Comparison of ENCODE assay signal across 11 mouse cellular contexts in genomic region chr13:73262336-73263127, GRCm38 (mm10). TPM values are rescaled to one million over a fixed set of nuclear protein-coding genes. Genes with fewer than 3 reads are reported as not detected.
A peak's percentile ranks its signal among the peaks of the same experiment; 100 is the strongest.
DNase-seq lines count a peak whose midpoint lies in the region; ATAC-seq lines count a peak whose summit lies in the region.
"Had no signal": no experiment of that assay in that cellular context is flagged by ENCODE, and none has a peak within 500 bp of the region (broad histone marks: within the 10 kb centered on the region; RNA-seq: fewer than 3 reads in every experiment).

No protein-coding gene starts in this region.

- DNase-seq in liver, embryonic 11.5 days (ENCODE audit: low spot score) = no peak
- no peak for DNase-seq in embryonic facial prominence, embryonic 14.5 days (ENCODE audit: low spot score)
- no peak for DNase-seq in ovary, postnatal 14 days (ENCODE audit: low spot score)
- DNase-seq in cerebellum, postnatal 36 days = no peak
- DNase-seq: cerebellum, adult 2 months had no signal

- no peaks in the 10 kb centered on the region for H3K9me3 ChIP-seq in liver, embryonic 12.5 days (replicated peaks)
- H3K9me3 ChIP-seq in liver, embryonic 11.5 days (ENCODE audit: control insufficient read depth, low read length) = no peaks in the 10 kb centered on the region
- no peaks in the 10 kb centered on the region for H3K9me3 ChIP-seq in embryonic facial prominence, embryonic 14.5 days (ENCODE audit: control insufficient read depth, low read length)
- H3K9me3 ChIP-seq in intestine, embryonic 15.5 days = no peaks in the 10 kb centered on the region
- H3K9me3 ChIP-seq in neural tube, embryonic 14.5 days (ENCODE audit: control insufficient read depth, low read length) = no peaks in the 10 kb centered on the region

- no peaks in the 10 kb centered on the region for H3K36me3 ChIP-seq in liver, embryonic 12.5 days
- no peaks in the 10 kb centered on the region for H3K36me3 ChIP-seq in liver, embryonic 11.5 days (ENCODE audit: control insufficient read depth, insufficient read depth, low read length)
- H3K36me3 ChIP-seq in embryonic facial prominence, embryonic 14.5 days (ENCODE audit: control insufficient read depth, insufficient read depth, low read length) = no peaks in the 10 kb centered on the region
- no peaks in the 10 kb centered on the region for H3K36me3 ChIP-seq in intestine, embryonic 15.5 days
- no peaks in the 10 kb centered on the region for H3K36me3 ChIP-seq in neural tube, embryonic 14.5 days (ENCODE audit: control insufficient read depth, insufficient read depth, low read length)

- H3K4me1 ChIP-seq in liver, embryonic 12.5 days = peaks cover 7% of the 10 kb centered on the region; the same call in 1 of the 2 replicates
- H3K4me1 ChIP-seq in liver, embryonic 11.5 days (replicated peaks; ENCODE audit: control insufficient read depth, insufficient read depth, low read length) = no peaks in the 10 kb centered on the region; the same call in 1 of the 2 replicates
- 0 out of 2 replicates have a peak, but pooled peaks cover 3% of the 10 kb centered on the region for H3K4me1 ChIP-seq in embryonic facial prominence, embryonic 14.5 days (ENCODE audit: control insufficient read depth, insufficient read depth, low read length)
- peaks cover 23% of the 10 kb centered on the region for H3K4me1 ChIP-seq in intestine, embryonic 15.5 days (replicated peaks)
- H3K4me1 ChIP-seq in neural tube, embryonic 14.5 days (ENCODE audit: control insufficient read depth, insufficient read depth, low read length) = peaks cover 18% of the 10 kb centered on the region

- WGBS in liver, embryonic 12.5 days (ENCODE audit: insufficient replicate concordance) = 4% methylated on average over 24 of the region's 24 CpGs
- 5% methylated on average over 24 of the region's 24 CpGs for WGBS in liver, embryonic 11.5 days
- 3% methylated on average over 24 of the region's 24 CpGs for WGBS in embryonic facial prominence, embryonic 14.5 days
- WGBS in intestine, embryonic 15.5 days = 6% methylated on average over 24 of the region's 24 CpGs
- 3% methylated on average over 24 of the region's 24 CpGs for WGBS in neural tube, embryonic 14.5 days

- H3K27ac ChIP-seq in liver, embryonic 12.5 days = no peak overlapping the region
- H3K27ac ChIP-seq in liver, embryonic 11.5 days (ENCODE audit: low read depth, low read length) = no peak overlapping the region
- no peak overlapping the region for H3K27ac ChIP-seq in embryonic facial prominence, embryonic 14.5 days (replicated peaks; ENCODE audit: low read depth, low read length)
- H3K27ac ChIP-seq in intestine, embryonic 15.5 days = no peak overlapping the region
- no peak overlapping the region for H3K27ac ChIP-seq in neural tube, embryonic 14.5 days (ENCODE audit: low read depth, low read length)

- H3K27me3 ChIP-seq in liver, embryonic 12.5 days (replicated peaks) = peaks cover 100% of the 10 kb centered on the region
- peaks cover 99% of the 10 kb centered on the region for H3K27me3 ChIP-seq in liver, embryonic 11.5 days (replicated peaks; ENCODE audit: control insufficient read depth, insufficient read depth, low read length)
- H3K27me3 ChIP-seq in embryonic facial prominence, embryonic 14.5 days (replicated peaks; ENCODE audit: control insufficient read depth, insufficient read depth, low read length) = peaks cover 100% of the 10 kb centered on the region
- peaks cover 95% of the 10 kb centered on the region for H3K27me3 ChIP-seq in intestine, embryonic 15.5 days (replicated peaks)
- peaks cover 88% of the 10 kb centered on the region for H3K27me3 ChIP-seq in neural tube, embryonic 14.5 days (ENCODE audit: control insufficient read depth, insufficient read depth, low read length)

- no peak for ATAC-seq in liver, embryonic 12.5 days
- no peak for ATAC-seq in liver, embryonic 11.5 days (replicated peaks; ENCODE audit: low FRiP score)
- no peak for ATAC-seq in embryonic facial prominence, embryonic 14.5 days (ENCODE audit: low read depth)
- no peak for ATAC-seq in intestine, embryonic 15.5 days
- no peak for ATAC-seq in neural tube, embryonic 14.5 days (ENCODE audit: low read depth)
- ATAC-seq in frontal cortex, adult (ENCODE audit: low TSS enrichment) = no peak

- H3K9ac ChIP-seq in liver, embryonic 12.5 days = no peak overlapping the region
- no peak overlapping the region for H3K9ac ChIP-seq in liver, embryonic 11.5 days (ENCODE audit: low read depth, low read length)
- 0 out of 2 replicates have a peak overlapping the region, but pooled peaks have one; percentile 27 for H3K9ac ChIP-seq in embryonic facial prominence, embryonic 14.5 days (ENCODE audit: low read depth, low read length)
- no peak overlapping the region for H3K9ac ChIP-seq in intestine, embryonic 15.5 days
- no peak overlapping the region for H3K9ac ChIP-seq in neural tube, embryonic 14.5 days (replicated peaks; ENCODE audit: low read depth, low read length)

- H3K4me2 ChIP-seq in liver, embryonic 12.5 days = peak overlapping the region; percentile 19; the same call in 1 of the 2 replicates
- no peak overlapping the region for H3K4me2 ChIP-seq in liver, embryonic 11.5 days
- peak overlapping the region; percentile 29 for H3K4me2 ChIP-seq in embryonic facial prominence, embryonic 14.5 days (ENCODE audit: low read depth, low read length)
- H3K4me2 ChIP-seq in intestine, embryonic 15.5 days (replicated peaks) = peak overlapping the region; percentile 46
- peak overlapping the region; percentile 27; the same call in 1 of the 2 replicates for H3K4me2 ChIP-seq in neural tube, embryonic 14.5 days (ENCODE audit: low read depth, low read length)

- H3K4me3 ChIP-seq in liver, embryonic 12.5 days = no peak overlapping the region
- H3K4me3 ChIP-seq in liver, embryonic 11.5 days (ENCODE audit: low read depth, low read length) = no peak overlapping the region
- H3K4me3 ChIP-seq in embryonic facial prominence, embryonic 14.5 days (ENCODE audit: low read depth, low read length) = peak overlapping the region; percentile 49
- peak overlapping the region; percentile 10; the same call in 1 of the 2 replicates for H3K4me3 ChIP-seq in intestine, embryonic 15.5 days (replicated peaks)
- no peak overlapping the region for H3K4me3 ChIP-seq in neural tube, embryonic 14.5 days (ENCODE audit: low read depth, low read length)

RNA-seq across cellular contexts. Expression of gene Irx4, which starts 2.3 kb away (rescaled TPM):
- 0.06 TPM in 1 of 2 replicates, not detected in the other for polyA plus RNA-seq in liver, embryonic 12.5 days (2016; fragmentation: Nextera tagmentation; extraction: Ambion mirVana)
- polyA plus RNA-seq in liver, embryonic 11.5 days (2014; fragmentation: Nextera tagmentation; extraction: Ambion mirVana) = 0.17 TPM in 1 of 2 replicates, not detected in the other
- polyA plus RNA-seq in embryonic facial prominence, embryonic 14.5 days (2014; fragmentation: Nextera tagmentation; extraction: Ambion mirVana) = 4.6 and 7.5 TPM in 2 replicates
- polyA plus RNA-seq in intestine, embryonic 15.5 days (2015; fragmentation: Nextera tagmentation; extraction: Ambion mirVana) = 0.26 and 0.47 TPM in 2 replicates
- polyA plus RNA-seq in neural tube, embryonic 14.5 days (2014; fragmentation: Nextera tagmentation; extraction: Ambion mirVana) = 0.36 and 0.80 TPM in 2 replicates
- polyA plus RNA-seq: gonadal fat pad, adult 2 months; liver, adult 2 months had no signal

Comparison
In these comparisons a context has a peak if more than half of its experiments do, and no peak if none do; other contexts are left out.
1. H3K4me3 ChIP-seq: peak in embryonic facial prominence, embryonic 14.5 days (single experiment) and intestine, embryonic 15.5 days (single experiment); none in liver, embryonic 12.5 days (single experiment), liver, embryonic 11.5 days (single experiment) and neural tube, embryonic 14.5 days (single experiment).